Mouse (Mus musculus): ENCODE results near the gene Phf12.

DNA sequence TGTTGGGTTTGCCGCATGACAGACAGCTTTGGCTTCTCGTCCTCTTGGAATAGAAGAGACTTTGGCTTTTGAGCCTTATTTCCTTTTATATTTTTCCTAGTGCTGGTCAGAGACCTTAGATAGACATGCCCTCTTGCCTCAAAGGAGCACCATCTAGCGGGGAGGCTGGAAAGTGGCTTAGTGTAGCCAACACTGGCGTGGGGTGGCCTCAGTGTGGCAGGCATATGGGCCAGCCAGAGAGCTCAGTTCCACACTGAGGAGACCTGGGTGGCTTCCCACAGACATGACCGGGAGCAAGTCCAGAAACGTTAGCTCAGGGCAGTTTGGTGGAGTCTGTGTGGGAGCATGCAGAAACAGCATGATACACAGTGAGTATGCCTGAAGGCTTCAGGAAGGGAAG lies 11.8 kb upstream of the Phf12 start:
- TF ChIP-seq CTCF (IDR thresholded peaks at IDR 0.05; ENCODE audit: low read depth) (no peak; the same call in 1 of the 2 replicates), EP300 (IDR thresholded peaks at IDR 0.05; ENCODE audit: low read depth) (no peak)

Measured in liver, embryonic 14.5 days (tissue).